Mouse (Mus musculus) lung, adult 2 months (tissue): ENCODE data around the gene Herc3.

Source experiments
- CTCF ChIP-seq: fragments of 200-500 bp; IDR thresholded peaks from 2 replicates; pipeline ENCODE4 v1.5.1; 2011; ENCODE audit warnings: mild to moderate bottlenecking, low read length, control low read depth; ENCODE audit not compliant: insufficient read depth
- POLR2A ChIP-seq: fragments of 200-500 bp; IDR thresholded peaks from 2 replicates; pipeline ENCODE4 v1.6.1; 2011; ENCODE audit warnings: low read depth, mild to moderate bottlenecking, control low read depth, low read length, borderline replicate concordance; ENCODE audit errors: extremely low read depth

DNA sequence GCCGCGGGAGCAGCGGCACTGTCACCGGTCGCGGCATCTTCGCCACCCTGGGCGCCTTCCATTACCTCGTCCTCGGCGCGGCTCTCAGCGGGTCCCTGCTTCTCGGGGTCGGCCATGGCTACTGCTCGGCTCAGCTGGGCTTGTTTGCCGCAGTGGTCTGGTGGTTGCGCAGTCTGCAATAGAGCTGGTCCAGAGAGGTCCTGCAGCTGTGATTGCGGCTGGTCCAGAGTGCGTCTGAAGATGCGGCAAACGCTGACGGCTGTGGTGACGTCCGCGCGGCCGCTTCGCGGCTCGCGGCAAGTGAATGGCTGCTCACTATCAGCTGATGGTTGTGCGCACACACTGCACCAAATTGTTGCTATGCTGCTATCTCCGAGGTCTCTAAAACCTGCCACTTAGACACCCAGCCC lies 75.6 kb downstream of the Herc3 start, which contains the start of gene Nap1l5:
- no peak for TF ChIP-seq CTCF
- TF ChIP-seq POLR2A: no peak
